Mouse (Mus musculus): Measurements from ENCODE around the gene 4930447C04Rik.

DNA sequence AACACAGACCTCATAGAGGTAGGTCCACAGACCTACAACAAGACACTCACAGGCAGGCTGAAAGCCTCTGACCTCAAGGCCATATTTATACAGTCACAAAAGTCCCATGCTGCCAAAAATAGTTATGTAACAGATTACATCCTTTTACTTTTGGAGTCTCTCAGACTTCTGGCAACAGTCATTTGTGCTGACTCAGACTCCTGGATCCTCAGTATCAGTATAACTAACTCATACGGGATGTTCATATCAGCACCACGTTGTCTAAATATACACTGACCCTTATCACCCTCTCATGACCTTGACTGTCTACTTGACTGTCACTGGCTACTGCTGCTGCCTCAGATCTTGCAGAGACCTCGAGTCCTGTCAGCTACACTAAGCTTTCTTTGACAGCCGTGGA lies 14.3 kb upstream of the 4930447C04Rik start:
- TF ChIP-seq E2F4 (IDR thresholded peaks at IDR 0.05; ENCODE audit: insufficient read depth), result no peak
- no peak for TF ChIP-seq MAX (IDR thresholded peaks at IDR 0.05; ENCODE audit: low read depth)
- TF ChIP-seq POLR2A (IDR thresholded peaks at IDR 0.05; ENCODE audit: insufficient read length, low read depth), result no peak
- TF ChIP-seq USF1 (IDR thresholded peaks at IDR 0.05; ENCODE audit: low read depth), result no peak
- no peak for TF ChIP-seq TCF12 (IDR thresholded peaks at IDR 0.05; ENCODE audit: insufficient read depth, poor library complexity, severe bottlenecking)
- TF ChIP-seq MYOD1 (IDR thresholded peaks at IDR 0.05; ENCODE audit: control insufficient read depth in 1 of 3, insufficient read length in 2 of 3, low read depth in 2 of 3), result no peak
- TF ChIP-seq TCF3 (IDR thresholded peaks at IDR 0.05; ENCODE audit: insufficient read length, low read depth), result no peak
- no peak for TF ChIP-seq POLR2AphosphoS2 (IDR thresholded peaks at IDR 0.05; ENCODE audit: insufficient read length, low read depth)
- TF ChIP-seq MYOG (IDR thresholded peaks at IDR 0.05; ENCODE audit: control insufficient read depth in 1 of 3, insufficient read depth in 1 of 3, insufficient read length in 2 of 3, low read depth in 2 of 3), result no peak
- TF ChIP-seq SRF (IDR thresholded peaks at IDR 0.05; ENCODE audit: control insufficient read depth, insufficient read length, low read depth), result no peak
- TF ChIP-seq REST (IDR thresholded peaks at IDR 0.05; ENCODE audit: insufficient read depth, insufficient read length), result no peak
- TF ChIP-seq CEBPB (IDR thresholded peaks at IDR 0.05; ENCODE audit: insufficient read depth, poor library complexity, severe bottlenecking), result no peak

Measured in myocyte (in vitro differentiated cells).